Mouse (Mus musculus) B cell, adult 2 months (primary cell): ENCODE measurements at regions not wholly inside any gene's neighbourhood (a gene's known extent, or its start where the extent isn't known, plus 50 kb on each side); places are given as distances from the start of the nearest gene placed in this dataset.

Experiments used
- DNase-seq, 2 experiments: peaks; one replicate each; pipeline ENCODE4 v3.0.0; 2022

DNA sequence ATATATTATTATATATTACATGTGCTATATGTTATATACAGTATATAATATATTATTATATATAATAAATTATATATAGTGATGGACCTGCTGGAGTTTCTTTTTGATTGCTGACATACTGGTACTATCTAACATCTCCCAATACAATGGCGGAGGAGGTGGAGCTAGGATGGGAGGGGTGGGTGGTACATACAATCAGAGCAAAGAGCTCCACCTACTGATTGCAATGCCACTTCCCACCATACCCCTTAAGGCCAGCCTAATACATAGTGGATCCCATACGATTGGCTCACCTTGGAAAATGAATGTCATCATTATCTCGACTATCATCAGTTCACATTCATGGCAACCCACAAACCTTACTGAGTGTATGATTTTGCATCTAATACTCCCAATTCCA is 323.0 kb downstream of the Klf5 start:
- no peak for DNase-seq

DNA sequence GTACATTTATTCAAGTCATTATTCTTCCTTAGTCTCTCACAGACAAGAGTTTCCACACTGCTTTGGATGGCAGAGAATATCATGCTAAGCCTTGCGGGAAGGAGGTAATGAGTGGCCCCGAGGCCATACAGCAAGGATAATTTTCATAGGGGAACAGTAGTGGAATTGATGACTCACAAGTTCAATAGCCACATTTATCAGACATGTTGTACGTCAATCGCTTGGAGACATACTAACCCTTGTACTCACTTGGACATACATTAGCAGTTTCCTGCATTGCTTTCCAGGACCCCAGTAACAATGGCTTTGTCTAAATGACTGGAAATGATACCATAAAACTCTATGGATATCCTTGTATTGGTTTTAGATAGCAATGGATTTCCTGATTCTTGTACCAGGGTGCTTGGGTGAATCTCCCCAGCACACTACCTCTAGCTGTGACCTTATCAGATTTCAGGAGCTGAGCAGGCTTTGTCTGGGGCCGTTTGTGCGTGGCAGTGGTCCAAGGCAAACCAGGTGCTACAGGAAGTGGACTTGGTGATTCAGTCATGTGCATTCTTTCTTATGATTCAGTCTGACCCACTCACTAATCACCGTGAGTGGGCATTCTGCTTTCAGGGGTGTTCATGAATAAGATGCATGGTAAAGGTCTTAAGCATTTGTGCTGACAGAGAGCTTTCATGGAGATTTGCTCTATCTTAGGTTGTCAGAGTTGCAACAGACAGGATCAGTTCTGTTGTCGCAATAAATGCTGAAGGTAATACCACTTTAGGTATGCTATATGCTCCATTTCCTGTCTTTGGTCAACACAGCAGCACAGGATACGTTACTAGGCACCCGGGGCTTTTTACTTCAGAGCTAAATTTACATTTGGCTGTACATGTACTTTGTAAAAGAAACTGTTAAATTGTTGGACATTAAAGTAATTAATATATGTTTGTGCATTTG is 326.2 kb downstream of the Klf5 start:
- DNase-seq = no peak

DNA sequence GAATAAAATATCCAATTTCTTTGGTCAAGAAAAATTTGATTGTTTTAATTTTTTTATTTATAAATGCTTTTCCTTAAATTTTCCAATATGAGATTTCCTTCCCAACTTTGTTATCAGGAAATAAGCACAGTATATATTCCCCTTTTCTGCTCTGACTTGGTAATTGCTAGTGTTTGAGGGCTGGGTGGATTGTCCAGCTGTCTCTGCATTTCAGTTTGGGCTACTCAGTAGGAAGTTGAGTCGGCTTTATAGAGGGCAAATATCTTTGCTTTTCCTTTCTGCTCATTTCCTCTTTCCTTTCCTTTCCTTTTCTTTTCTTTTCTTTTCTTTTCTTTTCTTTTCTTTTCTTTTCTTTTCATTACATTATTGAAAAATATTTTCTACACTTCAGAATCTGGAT is 329.1 kb downstream of the Klf5 start:
- no peak for DNase-seq

GRCm38 (mm10) chr14:99631092-99631491 is 332.6 kb downstream of the Klf5 start:
- no peak for DNase-seq

GRCm38 (mm10) chr14:99632444-99632843 is 334.0 kb downstream of the Klf5 start:
- no peak for DNase-seq

DNA sequence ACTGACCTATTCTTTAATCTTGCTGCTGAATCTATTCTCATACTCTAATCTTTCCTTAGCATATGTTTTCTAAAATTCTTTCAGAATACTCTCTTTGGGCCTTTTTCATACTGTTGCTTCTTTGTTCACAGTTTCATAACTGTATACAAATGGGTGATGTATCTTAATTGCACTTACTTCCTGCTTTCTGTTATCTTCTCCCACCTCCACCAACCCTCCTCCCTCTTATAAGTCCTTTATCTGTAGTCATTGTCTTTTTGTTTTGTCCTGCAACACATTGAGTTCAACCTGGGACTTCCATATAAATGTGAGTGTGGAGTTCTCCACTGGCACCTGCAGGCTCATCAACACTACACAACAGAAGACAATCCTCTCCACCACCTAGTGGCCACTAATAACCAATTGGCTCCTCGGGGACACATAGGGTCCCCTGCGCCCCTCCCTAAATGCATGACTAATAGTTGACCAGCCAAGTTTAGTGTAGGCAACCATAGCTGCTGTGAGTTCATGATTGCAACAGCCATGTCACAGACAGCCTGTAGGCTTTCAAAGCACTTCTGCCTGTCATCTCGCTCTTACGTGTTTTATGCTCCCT is 337.2 kb downstream of the Klf5 start:
- DNase-seq = no peak

- no peak for DNase-seq
Observed at GRCm38 (mm10) chr14:99641475-99642453, 343.3 kb downstream of the Klf5 start.

- DNase-seq = no peak
Observed at GRCm38 (mm10) chr14:99646323-99646722, 347.8 kb downstream of the Klf5 start.

- DNase-seq = no peak
Observed at GRCm38 (mm10) chr14:99674399-99674798, 375.9 kb downstream of the Klf5 start.

DNA sequence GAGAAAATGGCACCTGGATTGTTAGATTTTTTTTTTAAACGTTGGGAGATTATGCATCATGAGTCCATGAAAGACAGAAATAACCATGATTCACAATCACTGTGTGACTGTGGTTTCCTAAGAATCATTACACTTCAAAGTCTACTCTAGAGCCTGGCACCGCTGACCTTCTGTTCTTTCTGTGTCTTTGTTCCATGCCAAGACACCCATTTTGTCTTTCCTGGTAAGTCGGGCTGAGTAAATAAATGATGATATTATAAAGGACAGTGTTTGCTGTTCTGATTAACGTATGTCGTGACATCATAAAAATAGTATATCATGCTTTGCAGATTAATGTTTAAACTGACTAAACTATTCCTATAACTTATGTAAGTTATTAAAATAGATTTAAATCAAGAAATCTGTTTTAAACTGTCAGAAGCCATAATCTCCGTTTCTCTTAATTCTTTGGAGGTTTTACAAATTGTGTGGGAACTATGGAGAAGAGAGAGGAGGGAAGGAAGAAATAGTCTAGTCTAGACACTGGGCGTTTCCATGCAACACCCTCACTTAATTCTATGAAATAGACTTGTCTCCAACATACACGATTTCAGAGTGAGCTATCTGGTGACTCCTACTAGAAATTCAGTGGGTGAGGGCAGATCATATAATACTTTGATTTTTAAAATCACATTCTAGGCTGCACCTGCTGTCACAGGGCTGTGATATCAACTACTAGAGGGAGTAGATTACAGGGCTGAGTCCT is 388.7 kb downstream of the Klf5 start:
- no peak for DNase-seq

DNA sequence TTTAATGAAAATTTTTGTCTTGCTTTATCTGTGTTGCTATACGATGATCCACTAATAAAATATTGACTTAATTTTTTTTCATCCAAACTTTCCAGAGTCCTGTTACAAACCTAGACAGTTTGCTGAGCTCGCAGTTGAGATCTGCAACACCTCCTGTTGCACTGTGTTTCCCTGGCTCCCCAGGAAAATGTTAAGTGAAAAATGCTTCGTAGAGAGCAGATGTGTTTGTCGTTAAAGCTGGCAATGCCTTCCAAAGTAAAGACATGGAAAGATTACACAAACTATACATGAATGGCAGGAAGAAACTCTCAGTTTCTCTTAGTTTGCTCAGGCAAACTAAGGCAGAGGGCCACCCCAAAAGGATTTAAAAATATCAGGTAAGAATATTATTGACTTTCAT is 389.9 kb downstream of the Klf5 start:
- no peak for DNase-seq

DNA sequence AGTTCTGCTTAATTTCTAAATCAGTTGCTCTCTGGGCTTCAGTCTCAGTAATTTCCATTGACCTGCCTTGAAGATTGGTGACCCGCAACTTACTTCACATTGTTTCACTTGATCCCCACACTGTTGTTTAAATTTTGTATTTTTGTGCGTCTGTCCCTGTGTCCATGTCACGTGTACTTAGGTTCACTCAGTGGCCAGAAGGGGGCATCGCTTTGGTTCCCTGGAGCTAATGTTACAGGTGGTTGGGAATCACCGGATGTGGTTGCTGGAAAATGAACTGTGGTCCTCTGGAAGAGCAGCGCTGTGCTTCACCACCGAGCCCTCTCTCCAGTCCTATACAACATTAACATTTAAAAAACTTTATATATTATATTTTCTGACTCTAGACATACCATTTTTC is 397.8 kb downstream of the Klf5 start:
- DNase-seq = no peak

DNA sequence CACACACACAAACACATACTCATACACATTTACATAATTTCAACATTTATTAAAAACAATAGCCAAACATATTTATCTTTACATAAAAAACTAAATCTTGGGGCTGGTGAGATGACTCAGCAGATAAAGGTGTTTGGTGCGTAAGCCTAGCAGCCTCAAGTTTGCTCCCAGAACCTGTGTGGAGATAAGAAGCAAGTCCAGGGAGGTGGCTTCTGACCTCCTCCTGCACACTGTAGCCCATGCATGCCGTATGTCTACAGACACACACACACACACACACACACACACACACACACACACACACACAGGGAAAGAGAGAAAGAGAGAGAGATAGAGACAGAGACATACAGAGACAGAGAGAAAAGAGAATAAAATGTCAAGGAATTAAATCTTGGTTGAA is 401.1 kb downstream of the Klf5 start:
- no peak for DNase-seq

DNA sequence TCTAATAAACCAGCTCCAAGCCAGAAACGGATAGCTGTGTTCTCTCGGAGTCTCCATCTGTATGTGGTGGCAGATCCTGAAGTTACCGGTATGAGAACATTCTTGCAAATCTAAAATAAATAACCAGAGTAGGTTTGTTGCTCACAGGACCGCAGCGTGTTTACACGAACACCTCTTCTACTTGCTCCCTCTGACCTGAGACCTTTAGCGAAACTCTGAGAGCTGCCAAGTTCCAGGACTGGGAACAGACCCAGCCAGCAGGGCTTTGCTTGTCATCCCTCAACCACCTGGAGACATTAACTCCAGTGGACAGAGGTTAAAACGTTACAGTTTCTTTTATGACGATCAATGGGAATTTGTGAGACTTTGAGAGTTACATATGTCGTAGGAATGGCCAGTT is 407.5 kb downstream of the Klf5 start:
- DNase-seq = no peak

DNA sequence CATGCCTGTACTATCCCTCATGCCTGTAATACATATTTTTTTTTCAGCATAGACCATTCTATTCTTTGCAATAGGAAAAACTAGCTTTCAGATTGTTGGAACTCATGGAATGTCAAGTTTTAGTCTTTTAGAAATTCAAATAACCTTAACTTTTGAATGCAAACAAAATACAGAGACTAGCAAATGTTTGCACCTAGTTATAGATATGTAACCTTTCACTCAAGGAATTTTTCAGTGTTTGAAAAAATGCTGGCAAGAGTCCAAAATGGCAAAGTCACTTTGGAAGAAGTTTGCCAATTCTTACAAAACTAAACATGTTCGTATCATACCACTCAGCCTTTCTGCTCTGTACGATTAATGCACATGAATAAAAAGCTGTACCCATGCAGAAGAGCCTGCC is 409.6 kb downstream of the Klf5 start:
- no peak for DNase-seq

GRCm38 (mm10) chr14:99709764-99710163 is 411.3 kb downstream of the Klf5 start:
- no peak for DNase-seq

DNA sequence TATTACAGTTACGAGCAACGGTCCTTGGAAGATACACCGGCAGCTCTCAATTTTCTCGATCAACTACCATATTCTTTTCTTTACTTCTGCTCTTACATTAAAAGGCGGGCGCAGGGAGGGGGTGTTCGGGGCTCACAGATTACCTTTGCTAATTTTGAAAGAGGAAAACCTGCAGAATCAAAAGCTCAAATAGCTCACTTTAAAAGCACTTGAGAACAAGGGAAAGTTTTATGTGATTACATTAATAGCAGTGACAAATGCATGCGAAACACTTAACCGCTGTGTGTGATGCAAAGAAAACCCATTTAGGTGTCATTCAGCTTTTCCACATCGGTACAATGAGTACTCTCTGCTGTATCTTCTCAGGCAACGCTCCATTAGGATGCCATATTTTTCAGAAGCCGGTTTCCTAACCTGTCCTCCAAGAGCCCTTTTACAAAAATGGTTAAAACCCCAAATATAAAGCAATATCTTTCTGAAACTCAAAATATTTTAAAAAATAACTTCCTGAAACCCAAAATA is 412.2 kb downstream of the Klf5 start:
- no peak for DNase-seq

DNA sequence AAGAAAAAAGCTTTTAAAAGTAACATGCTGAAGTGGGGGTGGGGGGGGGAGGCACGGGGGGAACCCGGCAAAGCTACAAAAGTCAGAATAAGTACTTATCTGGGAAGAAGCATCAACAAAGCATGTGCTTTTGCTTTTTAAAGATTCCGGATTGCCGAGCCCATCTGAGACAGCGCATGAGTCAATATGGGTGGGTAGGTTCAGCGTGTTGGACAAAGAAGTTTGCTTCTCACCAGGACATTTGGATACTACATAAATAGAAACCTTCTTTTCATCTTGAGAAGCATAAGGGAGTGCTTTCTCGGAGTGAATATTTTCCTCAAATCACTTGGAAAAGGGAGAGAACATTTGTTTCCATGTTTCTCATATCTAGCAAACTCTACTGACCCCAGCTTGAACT is 414.1 kb downstream of the Klf5 start:
- DNase-seq = no peak

DNA sequence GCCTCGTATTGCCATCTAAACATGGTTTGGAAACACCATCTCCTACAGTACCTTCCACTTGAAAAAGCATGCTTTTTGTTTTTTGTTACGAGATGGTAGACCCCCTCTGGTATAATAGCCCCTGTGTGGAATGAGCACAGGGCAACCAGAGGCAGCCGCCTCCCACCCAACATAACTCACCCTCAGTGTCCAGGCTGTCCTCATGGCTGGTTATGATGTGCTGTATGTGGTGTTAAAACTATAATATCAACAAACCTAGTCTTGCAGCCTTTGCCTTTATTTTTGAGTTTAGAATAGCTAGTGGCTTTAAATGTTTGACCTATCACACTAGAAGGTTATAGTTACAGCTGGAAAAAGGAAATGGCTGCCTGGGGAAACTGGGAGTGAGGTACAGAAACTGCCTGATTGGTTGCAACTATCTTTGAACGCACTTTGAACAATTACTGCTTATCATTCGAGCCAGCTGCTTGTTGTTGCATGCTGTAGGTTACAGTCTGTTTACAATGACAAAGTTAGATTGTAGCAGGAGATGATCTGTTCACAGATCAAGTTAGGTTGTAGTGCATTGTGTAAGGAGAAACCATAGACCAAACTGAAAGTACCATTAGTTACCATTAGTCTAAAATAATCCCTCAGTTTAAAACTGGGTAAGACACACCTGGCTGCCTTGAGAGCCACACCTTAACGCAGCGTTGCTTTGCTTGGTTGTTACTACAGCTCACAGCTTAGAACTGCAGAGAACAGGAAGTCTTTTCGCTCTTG is 414.8 kb downstream of the Klf5 start:
- no peak for DNase-seq

DNA sequence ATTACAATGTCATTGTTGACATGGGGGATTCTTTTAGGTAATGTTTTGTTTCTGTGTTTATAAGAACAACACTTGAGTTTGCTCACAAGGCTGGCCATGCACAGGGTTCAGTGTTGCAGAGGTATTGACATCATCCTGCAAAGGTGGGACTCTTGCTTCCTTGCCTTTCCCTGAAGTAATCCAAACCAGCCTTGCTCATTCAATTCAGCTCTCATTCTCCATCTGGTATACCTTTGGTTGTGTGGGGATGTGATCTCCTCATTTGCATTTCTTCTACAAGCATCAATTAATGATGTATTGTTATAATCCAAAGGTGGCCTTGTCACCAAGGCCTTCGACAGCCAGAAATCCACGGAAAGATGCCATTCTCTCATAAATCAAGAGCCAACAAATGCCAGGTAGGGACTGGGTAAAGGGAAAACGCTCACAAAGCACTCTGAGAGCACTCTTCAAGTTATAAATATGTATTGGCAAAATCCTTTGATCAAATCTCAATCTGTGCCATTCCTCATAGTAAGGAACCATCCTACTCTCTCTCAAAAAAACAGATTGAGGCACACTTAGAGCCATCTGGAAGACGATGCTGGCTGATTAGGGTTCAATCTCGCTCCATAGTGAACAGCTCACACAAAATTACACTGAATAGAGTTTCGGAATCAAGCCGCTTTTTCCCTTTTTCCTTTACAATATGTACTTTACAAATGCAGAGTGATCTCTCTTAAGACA is 435.1 kb downstream of the Klf5 start:
- no peak for DNase-seq

DNA sequence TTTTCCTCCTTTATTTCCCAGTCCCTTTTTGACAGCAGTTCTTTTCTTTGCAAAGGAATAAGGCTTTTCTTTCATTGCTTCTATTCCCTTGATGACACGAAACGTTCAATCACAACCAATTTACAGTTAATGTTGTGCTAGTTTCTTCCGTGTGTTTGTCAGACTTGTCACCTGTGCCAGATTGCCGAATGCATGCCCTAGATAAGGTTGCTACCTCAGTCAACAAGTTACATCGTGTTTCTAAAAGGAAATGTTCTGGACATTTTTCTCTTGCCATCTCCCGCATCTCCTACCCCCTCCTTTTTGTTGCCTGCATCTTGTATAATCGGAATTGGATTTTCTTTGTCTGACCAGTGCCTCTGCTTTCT is 435.7 kb downstream of the Klf5 start:
- DNase-seq = no peak
